Mouse (Mus musculus) stomach, embryonic 15.5 days (tissue): ENCODE measurements around the gene Dapp1. TPM values are rescaled to one million over a fixed set of nuclear protein-coding genes. Genes with fewer than 3 reads are reported as not detected.

ENCODE experiments used
- ATAC-seq: fragments of 200-750 bp; cut with Nextera tagmentation; 2 replicates; pipeline ENCODE4 v1.8.0; 2017; ENCODE audit warnings: low read depth, moderate number of reproducible peaks, moderate TSS enrichment; ENCODE audit not compliant: insufficient read depth, low FRiP score
- H3K27ac ChIP-seq: fragments of 300-500 bp; sonication (generic); 2 replicates; pipeline ENCODE4 v1.5.1; 2015; ENCODE audit warnings: mild to moderate bottlenecking, inconsistent platforms
- H3K27me3 ChIP-seq: fragments of 300-500 bp; sonication (generic); replicated peaks from 2 replicates; pipeline ENCODE4 v1.6.1; 2015; ENCODE audit warnings: inconsistent platforms
- H3K36me3 ChIP-seq: fragments of 300-500 bp; sonication (generic); 2 replicates; pipeline ENCODE4 v1.6.1; 2015; ENCODE audit warnings: inconsistent platforms
- H3K4me1 ChIP-seq: fragments of 300-500 bp; sonication (generic); 2 replicates; pipeline ENCODE4 v1.6.1; 2015; ENCODE audit warnings: inconsistent platforms
- H3K4me2 ChIP-seq: fragments of 300-500 bp; sonication (generic); 2 replicates; pipeline ENCODE4 v1.6.1; 2015; ENCODE audit warnings: mild to moderate bottlenecking, inconsistent platforms
- H3K4me3 ChIP-seq: fragments of 300-500 bp; sonication (generic); replicated peaks from 2 replicates; pipeline ENCODE4 v1.5.1; 2015; ENCODE audit warnings: inconsistent platforms
- H3K9ac ChIP-seq: fragments of 300-500 bp; sonication (generic); 2 replicates; pipeline ENCODE4 v1.6.1; 2015; ENCODE audit warnings: inconsistent platforms
- H3K9me3 ChIP-seq: fragments of 300-500 bp; sonication (generic); 2 replicates; pipeline ENCODE4 v1.6.1; 2016; ENCODE audit warnings: inconsistent platforms
- WGBS: fragments of 180-500 bp; shearing (Covaris S2); methylation state at CpG from one replicate; pipeline ENCODE4 v1.1.7; 2015; 5-methylcytosine and 5-hydroxymethylcytosine counted together
- polyA plus RNA-seq: library from polyadenylated mRNA; unstranded; fragments of >200 nt; fragmentation: Nextera tagmentation; extraction: Ambion mirVana; gene quantifications from 2 replicates; pipeline ENCODE4 v1.2.1, GENCODE M21; 2015

Gene Dapp1
- polyA plus RNA-seq, 1 experiment from 2014 or later = 14.5 TPM

DNA sequence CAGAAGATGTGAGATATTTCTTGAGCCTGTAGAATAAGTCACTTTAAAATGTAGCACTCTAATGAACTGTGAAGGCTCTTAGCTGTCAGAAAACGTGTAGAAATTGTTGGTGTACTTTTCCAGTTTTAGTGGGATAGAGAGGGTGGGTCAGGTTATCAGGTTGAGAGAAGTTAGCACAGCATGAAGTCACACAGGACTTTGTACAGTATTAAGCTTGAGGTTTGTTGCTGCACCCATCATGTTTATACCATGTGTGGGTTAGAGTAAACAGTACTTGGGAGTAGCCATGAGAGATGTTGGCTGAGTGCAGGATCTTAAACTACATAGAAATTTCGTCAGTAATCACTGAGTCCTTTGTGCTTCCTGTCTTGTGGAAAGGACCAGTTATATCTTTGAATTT is 68.3 kb downstream of the Dapp1 start:
- Histone ChIP-seq H3K4me3 (no peak overlapping the region), H3K36me3 (no peaks in the 10 kb centered on the region), H3K4me2 (no peak overlapping the region), H3K27me3 (no peaks in the 10 kb centered on the region), H3K4me1 (0 out of 2 replicates have a peak, but pooled peaks cover 4% of the 10 kb centered on the region), H3K9ac (no peak overlapping the region), H3K27ac (no peak overlapping the region), H3K9me3 (no peaks in the 10 kb centered on the region)
- WGBS = 41% methylated on average over 2 of the region's 2 CpGs
- ATAC-seq = peak; percentile 79

- WGBS = 83% methylated on average over 10 of the region's 10 CpGs
- ATAC-seq = no peak
- H3K27ac ChIP-seq = no peak overlapping the region
- H3K9ac ChIP-seq = no peak overlapping the region
- no peak overlapping the region for H3K4me2 ChIP-seq
- H3K36me3 ChIP-seq = peaks cover 12% of the 10 kb centered on the region
- no peaks in the 10 kb centered on the region for H3K9me3 ChIP-seq
- H3K4me3 ChIP-seq = no peak overlapping the region
- H3K27me3 ChIP-seq = no peaks in the 10 kb centered on the region
- no peaks in the 10 kb centered on the region for H3K4me1 ChIP-seq
Measured at GRCm38 (mm10) chr3:137900149-137900548, 81.2 kb downstream of the Dapp1 start.

- Histone ChIP-seq H3K27ac (no peak overlapping the region), H3K9ac (no peak overlapping the region), H3K4me3 (no peak overlapping the region), H3K27me3 (no peaks in the 10 kb centered on the region), H3K9me3 (no peaks in the 10 kb centered on the region), H3K36me3 (peaks cover 16% of the 10 kb centered on the region), H3K4me1 (no peaks in the 10 kb centered on the region), H3K4me2 (no peak overlapping the region)
- WGBS = 74% methylated on average over 5 of the region's 5 CpGs
- ATAC-seq = no peak
Measured at GRCm38 (mm10) chr3:137897685-137898084, 83.7 kb downstream of the Dapp1 start.

DNA sequence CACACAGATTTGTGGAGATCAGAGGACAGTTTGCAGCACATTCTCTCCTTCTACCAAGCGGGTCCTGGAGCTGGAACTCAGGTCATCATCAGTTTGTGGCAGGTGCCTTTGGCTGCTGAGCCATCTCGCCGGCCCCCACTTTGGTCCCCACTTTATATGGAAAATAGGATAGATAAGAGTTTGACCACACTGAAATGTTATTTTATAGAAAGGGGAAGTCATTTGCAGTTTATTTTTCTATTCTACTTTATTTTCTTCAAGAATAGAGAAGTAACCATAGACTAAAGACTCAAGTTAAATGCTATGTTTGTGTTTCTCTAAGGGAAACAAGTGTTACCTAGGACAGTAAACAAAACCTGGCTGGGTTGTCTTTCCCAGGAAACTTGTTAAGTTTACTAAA is 84.5 kb downstream of the Dapp1 start:
- Histone ChIP-seq H3K36me3 (peaks cover 13% of the 10 kb centered on the region), H3K27me3 (no peaks in the 10 kb centered on the region), H3K27ac (no peak overlapping the region), H3K4me3 (no peak overlapping the region), H3K9ac (no peak overlapping the region), H3K4me1 (no peaks in the 10 kb centered on the region), H3K4me2 (no peak overlapping the region), H3K9me3 (no peaks in the 10 kb centered on the region)
- no peak for ATAC-seq
- 95% methylated on average over 3 of the region's 3 CpGs for WGBS

DNA sequence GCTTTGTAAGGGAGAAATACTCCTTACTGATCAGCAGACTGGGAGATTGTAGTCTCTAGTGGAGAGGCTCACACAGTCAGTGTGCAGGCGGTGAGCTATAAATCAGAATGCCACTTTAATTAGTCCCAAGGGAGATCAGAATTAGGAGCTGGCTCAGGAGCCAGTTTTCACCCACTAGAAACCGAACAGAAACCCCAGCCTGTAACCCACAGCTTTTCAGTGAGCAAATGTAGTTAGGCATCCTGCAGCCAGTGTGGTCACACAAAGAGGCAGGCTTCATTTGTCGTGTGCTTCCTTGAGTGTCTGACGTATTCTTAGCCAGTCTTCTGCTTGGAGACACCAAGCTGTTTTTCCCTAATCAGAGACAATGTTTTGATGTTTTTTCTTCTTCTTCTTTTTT is 85.0 kb downstream of the Dapp1 start:
- Histone ChIP-seq H3K27ac (no peak overlapping the region), H3K27me3 (no peaks in the 10 kb centered on the region), H3K4me1 (no peaks in the 10 kb centered on the region), H3K9me3 (no peaks in the 10 kb centered on the region), H3K4me3 (no peak overlapping the region), H3K9ac (no peak overlapping the region), H3K36me3 (peaks cover 15% of the 10 kb centered on the region), H3K4me2 (no peak overlapping the region)
- WGBS = 88% methylated on average over 4 of the region's 4 CpGs
- ATAC-seq = no peak

- Histone ChIP-seq H3K9ac (no peak overlapping the region), H3K4me3 (no peak overlapping the region), H3K27me3 (no peaks in the 10 kb centered on the region), H3K27ac (no peak overlapping the region), H3K9me3 (no peaks in the 10 kb centered on the region), H3K4me1 (no peaks in the 10 kb centered on the region), H3K4me2 (no peak overlapping the region), H3K36me3 (peaks cover 15% of the 10 kb centered on the region)
- no peak for ATAC-seq
- WGBS = 94% methylated on average over 3 of the region's 3 CpGs
Measured at GRCm38 (mm10) chr3:137895196-137895595, 86.1 kb downstream of the Dapp1 start.

- no peaks in the 10 kb centered on the region for H3K27me3 ChIP-seq
- H3K36me3 ChIP-seq = peaks cover 17% of the 10 kb centered on the region
- no peak for ATAC-seq
- H3K9me3 ChIP-seq = no peaks in the 10 kb centered on the region
- 84% methylated on average over 4 of the region's 4 CpGs for WGBS
- H3K4me2 ChIP-seq = no peak overlapping the region
- no peaks in the 10 kb centered on the region for H3K4me1 ChIP-seq
- H3K9ac ChIP-seq = no peak overlapping the region
- no peak overlapping the region for H3K4me3 ChIP-seq
- no peak overlapping the region for H3K27ac ChIP-seq
Measured at GRCm38 (mm10) chr3:137893789-137894188, 87.6 kb downstream of the Dapp1 start.

DNA sequence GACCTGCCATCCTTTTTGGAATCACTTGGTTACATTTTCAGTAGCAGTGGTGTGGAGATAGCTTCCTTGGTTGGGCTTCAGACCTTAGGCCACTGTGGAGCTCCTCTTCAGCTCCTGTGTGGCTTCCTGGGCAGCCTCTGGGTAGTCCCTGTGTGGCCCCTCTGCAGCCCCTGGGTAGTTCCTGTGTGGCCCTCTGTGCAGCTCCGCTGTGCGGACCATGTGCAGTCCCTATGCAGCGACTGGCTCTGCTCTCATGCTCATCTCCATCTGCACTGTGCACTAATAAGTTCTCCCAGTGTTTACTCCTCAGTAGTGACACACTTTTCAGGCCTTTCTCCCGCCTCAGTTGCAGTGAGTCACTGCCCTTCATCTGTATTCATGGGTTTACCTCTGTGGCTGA is 89.2 kb downstream of the Dapp1 start:
- no peak overlapping the region for H3K9ac ChIP-seq
- 96% methylated on average over 4 of the region's 4 CpGs for whole genome bisulfite sequencing
- no peak overlapping the region for H3K27ac ChIP-seq
- no peaks in the 10 kb centered on the region for H3K27me3 ChIP-seq
- H3K4me2 ChIP-seq = no peak overlapping the region
- no peaks in the 10 kb centered on the region for H3K4me1 ChIP-seq
- peaks cover 19% of the 10 kb centered on the region for H3K36me3 ChIP-seq
- no peak for ATAC-seq
- H3K4me3 ChIP-seq = no peak overlapping the region
- H3K9me3 ChIP-seq = no peaks in the 10 kb centered on the region

GRCm38 (mm10) chr3:137891089-137891488 is 90.3 kb downstream of the Dapp1 start:
- H3K9me3 ChIP-seq = no peaks in the 10 kb centered on the region
- no peak overlapping the region for H3K4me2 ChIP-seq
- no peak overlapping the region for H3K9ac ChIP-seq
- H3K4me3 ChIP-seq = no peak overlapping the region
- H3K27ac ChIP-seq = no peak overlapping the region
- no peak for ATAC-seq
- H3K36me3 ChIP-seq = peaks cover 19% of the 10 kb centered on the region
- no peaks in the 10 kb centered on the region for H3K27me3 ChIP-seq
- no peaks in the 10 kb centered on the region for H3K4me1 ChIP-seq
- 73% methylated on average over 3 of the region's 3 CpGs for WGBS

- no peaks in the 10 kb centered on the region for H3K9me3 ChIP-seq
- no peak for ATAC-seq
- H3K27ac ChIP-seq = no peak overlapping the region
- no peak overlapping the region for H3K9ac ChIP-seq
- WGBS = 73% methylated on average over 7 of the region's 7 CpGs
- H3K4me1 ChIP-seq = no peaks in the 10 kb centered on the region
- H3K4me3 ChIP-seq = no peak overlapping the region
- H3K27me3 ChIP-seq = no peaks in the 10 kb centered on the region
- peaks cover 10% of the 10 kb centered on the region; the same call in 1 of the 2 replicates for H3K36me3 ChIP-seq
- H3K4me2 ChIP-seq = no peak overlapping the region
Measured at GRCm38 (mm10) chr3:137887961-137888360, 93.4 kb downstream of the Dapp1 start.

DNA sequence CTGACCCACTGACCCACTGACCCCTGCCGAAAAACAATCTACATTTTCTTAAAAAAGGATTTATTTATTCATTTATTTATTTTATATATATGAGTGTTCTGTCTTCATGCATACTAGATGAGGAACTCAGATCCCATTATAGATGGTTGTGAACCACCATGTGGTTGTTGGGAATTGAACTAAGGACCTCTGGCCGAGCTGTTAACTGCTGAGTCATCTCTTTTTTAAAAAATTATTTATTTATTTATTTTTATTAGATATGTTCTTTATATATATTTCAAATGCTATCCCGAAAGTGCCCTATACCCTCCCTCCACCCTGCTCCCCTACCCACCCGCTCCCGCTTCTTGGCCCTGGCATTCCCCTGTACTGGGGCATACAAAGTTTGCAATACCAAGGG is 100.3 kb downstream of the Dapp1 start:
- WGBS = 97% methylated on average over 5 of the region's 5 CpGs
- no peaks in the 10 kb centered on the region for H3K9me3 ChIP-seq
- H3K27me3 ChIP-seq = no peaks in the 10 kb centered on the region
- no peak overlapping the region for H3K4me2 ChIP-seq
- H3K9ac ChIP-seq = no peak overlapping the region
- H3K27ac ChIP-seq = no peak overlapping the region
- no peaks in the 10 kb centered on the region for H3K4me1 ChIP-seq
- H3K36me3 ChIP-seq = peaks cover 3% of the 10 kb centered on the region; the same call in 1 of the 2 replicates
- H3K4me3 ChIP-seq = no peak overlapping the region
- ATAC-seq = no peak
